Mouse (Mus musculus) stomach, embryonic 15.5 days (tissue): ENCODE measurements around the gene Atraid. TPM values are rescaled to one million over a fixed set of nuclear protein-coding genes. Genes with fewer than 3 reads are reported as not detected.

ENCODE experiments used
- polyA plus RNA-seq: library from polyadenylated mRNA; unstranded; fragments of >200 nt; fragmentation: Nextera tagmentation; extraction: Ambion mirVana; gene quantifications from 2 replicates; pipeline ENCODE4 v1.2.1, GENCODE M21; 2015

Gene Atraid
- polyA plus RNA-seq, 1 experiment from 2014 or later = 151 TPM

Other genes with a start within 250 kb of the Atraid start
- 19.7 and 21.3 TPM in 2 replicates for gene Mapre3, start 233.7 kb upstream of the Atraid start, polyA plus RNA-seq
- 86.3 and 94.0 TPM in 2 replicates for gene Tmem214, start 180.3 kb upstream of the Atraid start, polyA plus RNA-seq
- 15.9 and 23.1 TPM in 2 replicates for gene Agbl5, start 159.6 kb upstream of the Atraid start, polyA plus RNA-seq
- 443 and 450 TPM in 2 replicates for gene Ost4, start 140.5 kb upstream of the Atraid start, polyA plus RNA-seq
- gene Emilin1, start 134.9 kb upstream of the Atraid start, polyA plus RNA-seq = 252 and 255 TPM in 2 replicates
- gene Khk, start 126.9 kb upstream of the Atraid start, polyA plus RNA-seq = 21.0 and 25.5 TPM in 2 replicates
- 11.7 and 14.8 TPM in 2 replicates for gene Cgref1, start 102.7 kb upstream of the Atraid start, polyA plus RNA-seq
- 135 and 147 TPM in 2 replicates for gene Preb, start 88.0 kb upstream of the Atraid start, polyA plus RNA-seq
- 0.74 and 1.0 TPM in 2 replicates for gene Tcf23, start 79.7 kb upstream of the Atraid start, polyA plus RNA-seq
- 8.9 and 10.4 TPM in 2 replicates for gene Slc5a6, start 612 bp downstream of the Atraid start, polyA plus RNA-seq
- gene Cad, start 6.5 kb downstream of the Atraid start, polyA plus RNA-seq = 23.0 and 26.7 TPM in 2 replicates
- gene Dnajc5g, start 58.0 kb downstream of the Atraid start, polyA plus RNA-seq = not detected in 2 replicates
- gene Slc30a3, start 59.9 kb downstream of the Atraid start, polyA plus RNA-seq = 0.26 and 0.37 TPM in 2 replicates
- gene Trim54, start 68.4 kb downstream of the Atraid start, polyA plus RNA-seq = 0.62 TPM in 1 of 2 replicates, not detected in the other
- not detected in 2 replicates for gene Ucn, start 90.5 kb downstream of the Atraid start, polyA plus RNA-seq
- gene Mpv17, start 105.9 kb downstream of the Atraid start, polyA plus RNA-seq = 58.8 and 63.0 TPM in 2 replicates
- 0.68 and 1.8 TPM in 2 replicates for gene Gm29609, start 131.6 kb downstream of the Atraid start, polyA plus RNA-seq
- 53.4 and 69.6 TPM in 2 replicates for gene Gtf3c2, start 131.8 kb downstream of the Atraid start, polyA plus RNA-seq
- 115 and 132 TPM in 2 replicates for gene Snx17, start 144.9 kb downstream of the Atraid start, polyA plus RNA-seq
- gene Eif2b4, start 145.1 kb downstream of the Atraid start, polyA plus RNA-seq = 60.3 and 68.3 TPM in 2 replicates
- gene Zfp513, start 154.0 kb downstream of the Atraid start, polyA plus RNA-seq = 8.6 and 9.8 TPM in 2 replicates
- gene Ppm1g, start 172.4 kb downstream of the Atraid start, polyA plus RNA-seq = 124 and 125 TPM in 2 replicates
- 140 and 141 TPM in 2 replicates for gene Nrbp1, start 192.6 kb downstream of the Atraid start, polyA plus RNA-seq
- gene Gm9970, start 192.9 kb downstream of the Atraid start, polyA plus RNA-seq = 0.44 and 0.53 TPM in 2 replicates
- 65.4 and 66.6 TPM in 2 replicates for gene Krtcap3, start 203.4 kb downstream of the Atraid start, polyA plus RNA-seq
- gene Ift172, start 242.8 kb downstream of the Atraid start, polyA plus RNA-seq = 27.2 and 31.1 TPM in 2 replicates
- gene Fndc4, start 247.8 kb downstream of the Atraid start, polyA plus RNA-seq = 38.3 and 38.6 TPM in 2 replicates
- gene Gckr, start 249.1 kb downstream of the Atraid start, polyA plus RNA-seq = 0.86 and 1.4 TPM in 2 replicates